Mouse (Mus musculus): ENCODE results near the gene Zgrf1.

Gene Zgrf1

DNA sequence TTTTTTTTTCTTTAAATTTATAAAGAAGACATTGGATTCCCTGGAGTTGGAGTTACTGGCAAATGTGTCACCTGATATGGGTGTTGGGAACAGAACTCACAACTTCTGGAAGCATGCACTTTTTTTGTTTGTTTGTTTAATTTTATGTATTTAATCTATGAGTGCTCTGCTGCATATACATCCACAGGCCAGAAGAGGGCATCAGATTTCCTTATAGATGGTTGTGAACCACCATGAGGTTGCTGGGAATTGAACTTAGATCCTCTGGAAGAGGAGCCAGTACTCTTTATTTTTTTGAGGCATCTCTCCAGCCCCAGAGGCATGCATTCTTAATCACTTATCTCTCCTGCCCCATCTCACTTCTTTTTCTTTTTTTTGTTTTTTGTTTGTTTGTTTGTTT lies 4.9 kb downstream of the Zgrf1 start:
- in situ Hi-C loops (cut with MboI, MseI): no loop called here

DNA sequence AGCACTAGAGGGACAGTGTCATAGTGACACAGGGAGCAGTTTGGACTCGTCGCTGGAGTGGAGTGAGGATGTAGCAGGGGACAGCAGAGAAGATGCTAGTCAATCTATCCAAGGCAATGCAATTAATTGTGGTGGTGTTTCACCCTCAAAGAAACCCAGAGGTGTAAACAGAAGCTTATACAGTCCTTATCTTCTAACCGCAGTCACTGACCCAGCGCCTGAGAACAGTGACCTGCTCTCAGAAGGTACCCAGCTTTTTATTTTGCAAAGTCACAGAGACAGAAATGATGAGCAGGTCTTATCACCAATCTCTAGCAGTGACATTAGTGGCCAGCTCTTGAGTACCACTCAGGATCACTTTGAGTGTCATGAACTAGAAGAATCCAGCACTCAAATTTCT lies 9.7 kb downstream of the Zgrf1 start:
- in situ Hi-C loops (cut with MboI, MseI): no loop called here

DNA sequence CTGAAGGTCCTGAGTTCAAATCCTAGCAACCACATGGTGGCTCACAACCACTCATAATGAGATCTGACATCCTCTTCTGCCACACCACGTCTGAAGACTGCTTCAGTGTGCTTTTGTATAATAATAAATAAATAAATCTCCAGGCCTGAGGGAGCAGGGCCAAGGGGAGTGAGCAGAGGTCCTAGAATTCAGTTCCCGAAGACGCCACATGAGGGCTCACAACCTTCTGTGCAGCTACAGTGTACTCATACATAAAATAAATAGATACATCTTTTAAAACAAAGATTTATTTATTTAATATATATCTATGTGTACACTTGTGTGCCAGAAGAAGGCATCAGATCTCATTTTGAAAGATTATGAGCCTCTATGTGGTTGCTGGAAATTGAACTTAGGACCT lies 11.8 kb downstream of the Zgrf1 start:
- in situ Hi-C loops (cut with MboI, MseI): no loop called here

DNA sequence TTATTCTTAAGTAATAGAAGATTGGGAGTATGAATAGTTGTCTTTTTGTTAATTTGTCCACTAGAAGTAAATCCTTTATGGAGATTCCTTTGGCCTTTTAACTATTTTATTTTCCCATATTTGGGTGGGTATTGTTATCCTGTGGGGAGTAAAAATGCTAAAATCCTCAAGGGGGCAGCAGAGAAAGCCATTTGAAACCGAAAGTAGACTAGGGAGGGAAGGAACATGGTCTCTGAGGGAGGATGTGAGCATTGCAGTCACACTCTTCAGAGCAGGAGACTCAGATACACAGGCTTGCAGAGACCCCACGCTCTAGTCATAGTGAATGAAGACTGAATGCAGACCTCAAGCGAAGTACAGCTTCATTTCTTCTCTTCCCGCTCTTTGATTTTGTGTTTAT lies 19.3 kb downstream of the Zgrf1 start:
- in situ Hi-C loops (cut with MboI, MseI): no loop called here

DNA sequence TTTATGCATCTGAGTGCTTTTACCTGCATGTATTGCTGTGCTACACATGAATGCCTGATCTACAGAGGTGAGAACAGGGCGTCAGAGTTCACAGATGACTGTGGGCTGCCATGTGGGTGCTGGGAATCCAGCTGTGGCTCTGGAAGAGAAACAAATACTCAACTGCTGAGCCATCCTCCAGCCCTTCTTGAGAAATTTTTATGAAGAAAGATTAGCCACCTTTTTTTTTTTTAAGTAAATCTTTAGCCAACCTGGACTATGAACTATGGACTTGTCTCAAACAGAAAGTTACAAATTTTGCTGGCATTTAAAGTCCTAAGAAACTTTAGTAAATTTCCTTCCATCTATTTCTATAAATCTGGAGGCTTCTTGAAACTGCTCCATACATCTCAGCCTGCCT lies 43.8 kb downstream of the Zgrf1 start:
- in situ Hi-C loops (cut with MboI, MseI): no loop called here

DNA sequence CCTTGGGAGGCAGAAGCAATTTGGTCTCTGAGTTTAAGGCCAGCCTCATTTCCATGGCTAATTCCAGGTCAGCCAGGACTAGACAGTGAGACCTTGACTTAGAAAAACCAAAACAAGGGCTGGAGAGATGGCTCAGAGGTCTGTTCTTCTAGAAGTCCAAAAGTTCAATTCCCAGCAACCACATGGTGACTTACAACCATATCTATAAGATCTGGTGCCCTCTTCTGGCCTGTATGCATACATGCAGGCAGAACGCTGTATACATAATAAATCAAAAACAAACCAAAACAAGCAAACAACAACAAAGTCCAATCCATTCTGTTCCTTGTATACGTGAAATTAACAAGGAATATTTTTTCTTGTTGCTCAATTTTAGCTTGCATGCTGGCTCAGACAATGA lies 54.8 kb downstream of the Zgrf1 start:
- in situ Hi-C loops (cut with MboI, MseI): no loop called here

DNA sequence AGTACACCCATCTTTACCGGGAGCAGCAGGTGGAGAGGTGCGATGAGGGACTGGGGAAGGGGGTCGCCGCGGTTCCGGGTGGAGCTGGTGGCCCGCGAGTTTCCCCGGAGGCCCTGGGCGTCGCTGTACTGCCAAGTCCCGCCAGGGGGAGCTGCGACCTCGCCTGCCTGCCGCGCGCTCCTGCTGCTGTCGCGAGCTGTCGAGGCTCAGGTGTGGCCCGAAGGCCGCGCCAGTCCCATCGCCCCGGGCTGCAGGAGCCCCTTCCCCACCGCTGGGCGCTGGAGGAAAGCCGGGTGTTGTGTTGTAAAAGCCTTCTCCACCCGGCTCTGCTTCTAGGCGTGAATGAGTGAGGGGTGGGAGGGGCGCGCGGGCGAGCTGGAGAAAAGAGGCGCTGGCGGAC lies 72.0 kb downstream of the Zgrf1 start:
- in situ Hi-C loops (cut with MboI, MseI): loop anchor here (5.0 kb wide), 1 partner anchor 322 kb away; no protein-coding TSS in a partner anchor

DNA sequence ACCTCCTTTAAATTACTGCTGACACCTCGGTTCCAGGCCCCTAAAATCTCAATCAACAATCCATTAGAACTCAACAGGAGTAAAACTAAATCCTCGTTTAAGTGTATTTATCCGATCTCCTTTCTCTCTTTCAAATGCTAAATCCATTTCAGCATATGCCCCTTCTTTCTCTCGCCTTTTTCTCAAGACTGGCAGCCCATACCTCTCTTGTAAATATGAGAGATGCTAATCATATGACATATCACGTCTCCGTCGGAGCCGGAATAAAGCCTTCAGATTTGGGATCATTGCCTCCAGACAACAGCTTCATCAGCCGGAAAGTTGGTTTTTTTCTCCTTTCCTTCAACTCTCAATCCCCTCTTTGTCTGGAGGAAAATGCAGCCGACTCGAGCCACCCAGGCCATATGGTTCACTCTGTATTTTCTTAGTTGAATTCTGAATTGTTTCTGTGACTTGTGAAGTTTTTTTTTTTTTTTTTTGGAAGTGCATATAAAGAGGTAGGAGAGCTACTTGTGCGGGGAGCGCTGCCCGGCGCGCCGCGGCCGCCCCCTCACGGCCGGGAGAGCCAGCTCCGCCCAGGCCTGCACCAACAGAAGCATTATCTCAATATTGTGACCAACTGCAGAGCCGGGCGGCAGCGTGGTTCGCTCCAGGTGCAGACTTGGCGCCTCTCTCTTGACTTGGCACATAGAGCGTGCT lies 72.6 kb downstream of the Zgrf1 start:
- in situ Hi-C loops (cut with MboI, MseI): loop anchor here (5.0 kb wide), 1 partner anchor 321 kb away; no protein-coding TSS in a partner anchor

DNA sequence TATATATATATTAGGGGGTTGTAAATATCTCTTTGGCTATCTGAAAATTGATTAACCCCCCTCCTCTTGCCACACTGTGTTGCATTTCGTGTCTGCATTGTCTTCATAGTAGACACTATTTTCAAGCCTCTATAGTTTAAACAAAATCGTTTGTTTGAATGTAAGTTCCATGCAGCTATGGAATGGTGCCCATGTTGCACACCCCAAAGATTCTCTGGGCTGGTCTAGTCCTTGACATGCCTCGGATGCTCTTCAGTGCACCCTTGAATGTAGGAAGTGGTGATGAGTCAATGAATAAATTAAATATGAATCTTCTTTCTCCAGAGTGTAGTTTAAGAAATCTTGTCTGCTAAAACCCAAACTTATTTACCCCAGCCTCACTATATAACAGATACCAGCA lies 73.2 kb downstream of the Zgrf1 start:
- in situ Hi-C loops (cut with MboI, MseI): loop anchor here (5.0 kb wide), 1 partner anchor 321 kb away; no protein-coding TSS in a partner anchor

DNA sequence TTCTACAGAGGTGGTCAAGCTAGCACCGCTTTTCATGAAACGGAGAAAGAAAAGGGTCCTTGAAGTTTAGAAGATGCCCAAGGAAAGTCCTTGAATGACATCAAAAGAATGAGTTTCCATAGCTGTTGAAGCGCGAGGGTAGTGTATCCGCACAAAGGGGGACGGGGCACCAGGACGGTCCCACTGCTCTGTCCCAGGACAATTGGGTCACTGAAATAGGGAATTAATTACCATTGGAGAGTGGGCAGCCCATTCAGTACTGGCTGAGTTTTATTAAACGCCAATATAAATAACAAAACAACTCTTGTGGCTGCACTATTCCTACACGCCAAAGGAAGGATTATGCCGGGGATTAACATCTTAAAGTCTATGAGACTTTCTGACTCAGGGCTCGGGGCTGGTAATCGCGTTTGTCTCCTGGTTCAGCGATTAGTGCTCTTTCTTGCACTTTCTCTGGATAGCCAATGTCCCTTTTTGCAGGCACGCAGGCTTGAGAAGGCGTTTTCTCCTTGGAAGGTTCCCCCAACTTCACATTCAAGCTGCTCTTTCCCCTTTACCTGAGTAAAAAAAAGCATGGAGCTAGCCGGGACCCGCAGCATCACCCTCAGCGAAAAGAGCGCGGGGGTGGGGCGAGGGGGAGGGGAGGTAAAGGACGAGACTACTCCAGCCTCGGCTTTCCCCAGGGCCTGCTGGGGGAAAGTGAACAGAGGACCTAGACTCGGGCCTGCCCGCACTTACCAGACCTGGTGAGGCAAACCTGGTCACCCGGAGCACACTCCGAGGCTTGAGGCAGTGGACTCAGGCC lies 74.1 kb downstream of the Zgrf1 start:
- in situ Hi-C loops (cut with MboI, MseI): loop anchor here (5.0 kb wide), 1 partner anchor 320 kb away; no protein-coding TSS in a partner anchor

DNA sequence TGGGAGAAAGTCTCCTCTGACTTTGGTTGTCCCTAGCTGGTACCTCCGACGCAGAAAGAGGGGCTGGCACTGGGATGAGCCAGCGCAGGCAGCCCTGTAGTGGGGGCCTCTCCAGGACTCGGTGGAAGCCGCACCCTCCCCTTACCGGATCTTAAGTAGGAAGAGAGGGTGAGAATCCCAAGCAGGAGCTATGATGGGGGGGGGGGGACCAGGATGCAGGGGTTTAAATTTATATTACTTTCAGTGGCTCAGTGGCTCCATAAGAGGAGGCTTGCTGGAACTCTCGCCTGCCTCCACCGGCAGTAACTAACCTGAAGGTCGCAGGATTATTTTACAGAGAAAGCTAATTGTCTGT lies 74.6 kb downstream of the Zgrf1 start:
- in situ Hi-C loops (cut with MboI, MseI): loop anchor here (5.0 kb wide), 1 partner anchor 319 kb away; no protein-coding TSS in a partner anchor

DNA sequence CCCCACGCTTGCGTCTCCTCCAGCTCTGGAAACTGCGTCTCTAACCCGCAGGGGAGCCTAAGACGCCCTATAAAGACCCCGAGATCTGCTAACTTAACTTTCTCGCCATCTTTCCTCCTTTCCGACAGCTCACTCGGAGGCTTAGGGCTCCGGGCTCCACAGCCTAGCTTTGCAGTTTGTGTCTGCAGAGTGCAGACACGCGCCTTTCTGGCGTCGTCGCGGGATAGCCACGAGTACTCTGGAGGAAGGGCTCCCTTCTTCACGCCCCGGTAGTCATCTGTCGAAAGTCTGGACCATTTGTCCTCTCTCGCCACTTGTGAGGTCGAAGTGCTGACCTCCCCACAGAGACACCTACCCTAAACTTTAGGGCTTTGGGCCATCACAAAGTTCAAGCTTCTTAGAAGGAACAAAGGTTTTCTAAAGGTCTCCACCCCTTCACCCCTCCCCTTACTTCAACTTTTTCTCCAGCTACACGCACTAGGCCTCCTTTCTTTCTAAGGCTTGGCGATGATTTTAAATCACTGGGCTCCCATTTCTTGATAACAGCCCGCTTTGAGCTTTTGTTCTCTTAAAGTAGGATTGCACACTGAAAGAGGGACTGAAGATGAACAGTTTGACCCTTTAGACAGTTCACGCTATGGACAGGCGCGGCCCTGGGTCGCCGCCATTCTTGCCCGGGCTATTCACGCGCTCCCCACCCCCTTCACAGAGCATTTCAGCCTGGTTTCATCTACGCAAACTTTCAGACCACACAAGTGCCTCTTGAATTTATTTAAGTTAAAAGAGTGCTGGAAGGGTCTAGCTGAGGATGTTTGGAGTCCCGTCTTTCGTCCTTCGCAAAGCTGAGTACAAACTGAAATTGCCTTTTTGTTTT lies 75.3 kb downstream of the Zgrf1 start:
- in situ Hi-C loops (cut with MboI, MseI): loop anchor here (5.0 kb wide), 1 partner anchor 319 kb away; no protein-coding TSS in a partner anchor

DNA sequence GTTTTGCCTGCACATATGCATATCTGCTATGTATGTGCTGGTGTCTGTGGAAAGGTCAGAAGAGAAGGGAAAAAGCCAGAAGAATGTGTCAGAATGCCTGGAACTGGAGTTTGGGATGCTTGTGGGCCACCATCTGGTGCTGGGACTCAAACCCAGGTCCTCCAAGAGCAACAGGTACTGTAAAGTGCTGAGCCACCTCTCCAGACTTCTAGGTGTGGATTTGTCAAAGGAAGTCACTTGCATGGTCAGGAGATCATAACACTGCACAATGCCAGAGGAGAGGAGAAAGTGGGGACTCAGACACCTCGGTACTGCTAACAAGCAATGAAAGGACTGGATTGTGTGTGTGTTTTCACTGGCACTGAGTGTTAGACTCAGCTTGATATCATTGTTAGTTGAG lies 76.9 kb downstream of the Zgrf1 start:
- in situ Hi-C loops (cut with MboI, MseI): loop anchor here (10.0 kb wide), 1 partner anchor 1585 kb away; no protein-coding TSS in a partner anchor

DNA sequence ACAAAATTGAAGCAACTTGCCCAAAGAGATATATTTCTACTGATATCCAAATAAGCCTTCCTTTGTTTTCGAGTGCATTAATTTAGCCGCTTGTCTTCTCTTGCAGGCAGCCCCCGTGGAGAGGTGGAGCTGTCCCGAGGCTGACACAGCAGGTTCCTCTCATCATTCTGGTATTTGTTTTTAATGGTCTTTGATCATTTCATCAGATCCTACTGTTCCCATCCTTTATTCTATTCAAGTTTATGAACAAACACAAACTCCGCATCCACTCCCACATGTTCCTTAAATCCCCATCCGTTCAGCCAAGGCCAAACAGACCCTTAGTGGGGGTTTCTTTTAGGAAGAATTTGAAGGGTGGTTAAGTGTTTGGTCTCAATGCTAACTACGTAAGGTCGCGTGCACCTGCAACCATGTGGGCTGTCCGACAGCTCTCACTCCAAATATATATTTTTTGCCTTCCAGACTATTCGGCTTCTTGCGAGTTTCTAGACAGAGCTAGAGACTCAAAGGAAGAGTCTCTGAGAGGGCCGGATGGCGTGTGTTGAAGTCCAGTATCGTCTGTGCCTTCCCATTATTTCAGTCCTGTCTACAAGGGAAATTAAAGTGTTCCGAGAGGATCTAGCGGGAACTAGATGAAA lies 77.6 kb downstream of the Zgrf1 start:
- in situ Hi-C loops (cut with MboI, MseI): loop anchor here (10.0 kb wide), 1 partner anchor 1584 kb away; no protein-coding TSS in a partner anchor

DNA sequence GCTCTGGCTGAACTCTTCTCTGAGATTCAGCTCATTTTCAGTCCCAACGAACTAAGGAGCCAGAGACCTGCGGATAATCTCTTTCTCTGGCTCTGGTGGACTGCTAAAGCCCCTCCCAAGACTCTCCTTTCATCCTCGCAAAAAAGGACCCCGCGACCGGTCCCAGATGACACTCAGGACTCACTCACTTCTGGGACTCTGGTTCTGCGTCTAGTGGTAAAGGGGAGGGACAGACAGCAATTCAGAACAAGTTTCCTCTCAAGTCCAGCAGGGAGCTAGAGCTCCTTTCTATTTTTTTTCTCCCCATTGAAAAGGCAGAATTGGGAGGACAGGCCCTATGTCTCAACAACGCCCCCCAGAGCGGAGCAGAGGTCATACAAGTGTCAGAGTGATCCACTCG lies 78.3 kb downstream of the Zgrf1 start:
- in situ Hi-C loops (cut with MboI, MseI): loop anchor here (10.0 kb wide), 1 partner anchor 1583 kb away; no protein-coding TSS in a partner anchor

DNA sequence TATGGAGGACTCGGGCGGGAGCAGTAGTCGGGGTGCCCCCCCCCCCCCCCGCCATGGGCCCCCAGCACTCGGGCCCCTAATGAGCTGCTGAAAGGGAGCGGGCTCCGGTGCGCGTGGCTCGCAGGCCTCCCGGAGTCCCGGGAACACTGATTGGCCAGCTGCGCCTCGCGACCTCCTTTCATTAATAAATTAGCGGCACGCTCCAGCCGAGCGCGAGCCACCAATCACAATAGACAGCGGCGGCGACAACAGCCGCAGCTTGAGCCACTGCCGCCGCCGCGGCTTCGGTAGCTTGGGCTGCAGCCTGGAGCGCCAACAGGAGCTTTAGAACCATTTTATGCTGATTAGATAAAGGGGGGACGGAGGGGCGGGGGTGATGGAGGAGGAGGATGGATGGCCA lies 79.2 kb downstream of the Zgrf1 start:
- in situ Hi-C loops (cut with MboI, MseI): loop anchor here (10.0 kb wide), 1 partner anchor 1582 kb away; no protein-coding TSS in a partner anchor

DNA sequence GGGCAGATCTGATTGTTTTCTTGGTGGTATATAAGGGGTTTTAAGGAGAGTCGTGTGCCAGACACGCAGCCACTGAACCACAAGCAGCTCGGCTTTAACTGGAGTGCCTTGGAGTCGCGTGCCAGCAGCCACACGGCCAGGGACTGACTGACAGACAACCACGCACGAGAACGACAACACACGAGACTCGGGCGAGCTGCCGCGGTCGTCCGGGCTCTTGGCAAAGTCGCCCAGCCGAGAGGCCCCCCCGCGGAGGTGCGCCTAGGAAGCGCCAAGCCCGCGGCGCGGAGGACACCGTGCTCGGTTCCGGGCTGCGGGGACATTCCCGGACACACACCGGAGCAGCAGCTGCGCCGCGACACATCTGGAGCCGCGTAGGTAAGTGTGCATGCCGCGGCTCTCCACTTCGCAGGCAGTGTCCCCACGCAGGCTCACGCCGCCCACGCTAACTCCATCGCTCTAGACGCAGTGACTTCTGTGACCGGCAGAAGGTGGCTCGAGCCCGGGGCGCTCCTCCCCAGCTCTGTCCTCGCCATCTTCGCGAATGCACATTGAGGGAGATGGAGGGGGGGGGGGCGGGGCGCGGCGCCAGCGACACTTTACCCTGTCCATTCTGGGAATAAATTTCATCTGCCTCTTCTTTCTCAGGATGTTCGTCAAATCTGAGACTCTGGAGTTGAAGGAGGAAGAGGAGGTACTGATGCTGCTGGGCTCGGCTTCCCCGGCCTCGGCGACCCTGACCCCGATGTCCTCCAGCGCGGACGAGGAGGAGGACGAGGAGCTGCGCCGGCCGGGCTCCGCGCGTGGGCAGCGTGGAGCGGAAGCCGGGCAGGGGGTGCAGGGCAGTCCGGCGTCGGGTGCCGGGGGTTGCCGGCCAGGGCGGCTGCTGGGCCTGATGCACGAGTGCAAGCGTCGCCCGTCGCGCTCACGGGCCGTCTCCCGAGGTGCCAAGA lies 80.1 kb downstream of the Zgrf1 start, which contains the start of gene Neurog2:
Gene Neurog2 (plus strand): TSS at position 56 of the 953 bp plus-strand sequence.
- in situ Hi-C loops (cut with MboI, MseI): loop anchor here (10.0 kb wide), 1 partner anchor 1581 kb away; no protein-coding TSS in a partner anchor

DNA sequence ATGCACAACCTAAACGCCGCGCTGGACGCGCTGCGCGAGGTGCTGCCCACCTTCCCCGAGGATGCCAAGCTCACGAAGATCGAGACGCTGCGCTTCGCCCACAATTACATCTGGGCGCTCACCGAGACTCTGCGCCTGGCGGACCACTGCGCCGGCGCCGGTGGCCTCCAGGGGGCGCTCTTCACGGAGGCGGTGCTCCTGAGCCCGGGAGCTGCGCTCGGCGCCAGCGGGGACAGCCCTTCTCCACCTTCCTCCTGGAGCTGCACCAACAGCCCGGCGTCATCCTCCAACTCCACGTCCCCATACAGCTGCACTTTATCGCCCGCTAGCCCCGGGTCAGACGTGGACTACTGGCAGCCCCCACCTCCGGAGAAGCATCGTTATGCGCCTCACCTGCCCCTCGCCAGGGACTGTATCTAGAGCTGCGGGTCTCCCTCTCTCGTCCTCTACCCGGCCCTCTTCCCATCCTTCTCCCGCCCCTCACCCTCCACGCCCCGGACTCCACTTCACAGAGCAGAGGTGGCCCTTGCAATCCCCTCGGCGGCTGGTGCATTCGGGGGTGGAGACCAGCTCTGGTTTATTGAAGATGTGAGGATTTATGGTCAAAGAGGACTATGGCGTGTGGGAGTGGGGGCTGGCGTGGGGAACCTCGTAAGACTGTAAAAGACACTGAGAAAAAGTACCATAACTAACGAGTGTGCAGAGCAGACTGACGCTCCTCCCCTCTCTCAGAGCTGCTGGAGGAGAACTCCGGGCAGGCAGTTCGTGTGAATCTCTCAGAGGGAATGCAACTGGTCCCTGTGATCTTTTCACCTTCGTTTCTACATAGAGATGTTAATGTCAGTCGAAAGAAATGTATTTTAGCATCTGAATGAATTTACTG lies 81.1 kb downstream of the Zgrf1 start:
- in situ Hi-C loops (cut with MboI, MseI): loop anchor here (10.0 kb wide), 1 partner anchor 1580 kb away; no protein-coding TSS in a partner anchor

DNA sequence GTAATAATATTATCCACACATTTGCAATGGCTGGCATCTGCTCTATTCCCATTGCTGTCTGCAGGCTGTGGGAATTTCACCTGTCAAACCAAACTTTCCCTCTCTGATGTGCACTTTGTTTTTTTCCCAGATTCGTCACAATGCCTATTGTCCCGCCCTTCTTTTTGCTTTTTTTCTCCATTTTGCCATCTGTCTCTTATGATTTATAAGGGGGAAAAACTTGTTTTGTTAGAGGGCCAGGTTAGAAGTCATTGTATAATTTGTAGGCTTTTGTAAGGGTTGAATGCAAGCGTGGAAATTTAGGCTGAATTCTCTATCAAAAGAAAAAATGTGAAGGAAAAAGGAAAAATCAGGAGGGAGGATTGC lies 81.7 kb downstream of the Zgrf1 start:
- in situ Hi-C loops (cut with MboI, MseI): loop anchor here (10.0 kb wide), 1 partner anchor 1580 kb away; no protein-coding TSS in a partner anchor

Data from T-helper 1 cell (primary cell).